In the genomic region with DNA sequence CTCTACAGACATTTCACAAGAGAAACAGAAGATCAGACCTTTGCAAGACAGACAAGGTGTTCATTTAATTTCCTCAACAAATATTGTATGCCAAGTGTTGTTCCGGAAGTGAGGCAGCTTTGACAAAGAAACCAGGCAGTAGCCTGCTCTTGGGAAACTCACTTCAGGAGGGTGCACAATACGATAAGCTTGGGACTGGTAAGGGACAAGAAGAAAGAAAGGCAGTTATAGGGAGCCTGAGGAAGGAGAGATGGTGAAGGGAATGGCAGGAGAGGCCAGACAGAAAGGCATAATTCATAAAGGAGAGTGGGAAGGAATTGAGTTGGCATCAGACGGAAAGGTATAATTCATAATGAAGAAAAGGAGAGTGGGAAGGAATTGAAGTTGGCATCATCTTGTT, we compare ENCODE assay signal across 26 mouse cellular contexts.
"Had no signal": no experiment of that assay in that cellular context is flagged by ENCODE, and none has a peak within 500 bp of the region (broad histone marks: within the 10 kb centered on the region; RNA-seq: fewer than 3 reads in every experiment).

No protein-coding gene starts in this region.

- H3K9ac ChIP-seq: embryonic facial prominence, embryonic 12.5 days; embryonic facial prominence, embryonic 13.5 days; embryonic facial prominence, embryonic 15.5 days; forebrain, embryonic 12.5 days; forebrain, embryonic 13.5 days; forebrain, embryonic 15.5 days; forebrain, postnatal 0 days had no signal

- H3K36me3 ChIP-seq: embryonic facial prominence, embryonic 10.5 days; embryonic facial prominence, embryonic 12.5 days; embryonic facial prominence, embryonic 13.5 days; embryonic facial prominence, embryonic 15.5 days; forebrain, embryonic 10.5 days; forebrain, embryonic 12.5 days; forebrain, embryonic 15.5 days had no signal

- H3K4me3 ChIP-seq: embryonic facial prominence, embryonic 10.5 days; embryonic facial prominence, embryonic 12.5 days; embryonic facial prominence, embryonic 13.5 days; embryonic facial prominence, embryonic 15.5 days; erythroblast, embryonic 14.5 days; forebrain, embryonic 10.5 days; forebrain, embryonic 12.5 days; forebrain, embryonic 13.5 days; forebrain, embryonic 15.5 days; gastrocnemius, adult 2 months; heart, adult 2 months had no signal

- H3K27ac ChIP-seq: embryonic facial prominence, embryonic 10.5 days; embryonic facial prominence, embryonic 12.5 days; embryonic facial prominence, embryonic 13.5 days; embryonic facial prominence, embryonic 15.5 days; forebrain, embryonic 10.5 days; forebrain, embryonic 12.5 days; forebrain, embryonic 13.5 days; forebrain, embryonic 15.5 days; gastrocnemius, adult 2 months; heart, adult 2 months had no signal

- H3K9me3 ChIP-seq: embryonic facial prominence, embryonic 10.5 days; embryonic facial prominence, embryonic 12.5 days; embryonic facial prominence, embryonic 13.5 days; embryonic facial prominence, embryonic 15.5 days; forebrain, embryonic 10.5 days; forebrain, embryonic 12.5 days; forebrain, embryonic 13.5 days; forebrain, embryonic 15.5 days had no signal

- H3K4me1 ChIP-seq: embryonic facial prominence, embryonic 10.5 days; embryonic facial prominence, embryonic 12.5 days; embryonic facial prominence, embryonic 13.5 days; embryonic facial prominence, embryonic 15.5 days had no signal

- H3K27me3 ChIP-seq: embryonic facial prominence, embryonic 12.5 days; embryonic facial prominence, embryonic 13.5 days; embryonic facial prominence, embryonic 15.5 days; forebrain, embryonic 12.5 days; forebrain, embryonic 13.5 days; forebrain, embryonic 15.5 days had no signal

- H3K4me2 ChIP-seq: embryonic facial prominence, embryonic 12.5 days; embryonic facial prominence, embryonic 13.5 days; embryonic facial prominence, embryonic 15.5 days; forebrain, embryonic 12.5 days; forebrain, embryonic 13.5 days; forebrain, embryonic 15.5 days had no signal

- DNase-seq: cerebellum, adult 2 months; cerebellum, adult 8-10 months; cerebellum, adult 9-10 months; cerebellum, adult 9-11 months; cerebellum, postnatal 10 days; cerebellum, postnatal 14 days; cerebellum, postnatal 25 days; cerebellum, postnatal 36 days; embryo, embryonic 11 days; forebrain, postnatal 0 days; gastrocnemius, adult 2 months; gastrocnemius, postnatal 10 days; gastrocnemius, postnatal 14 days; gastrocnemius, postnatal 25 days; gastrocnemius, postnatal 36 days; heart, adult 18-20 months; heart, adult 2 months had no signal
